Mouse (Mus musculus): ENCODE data around the gene E2f2.

Gene E2f2

DNA sequence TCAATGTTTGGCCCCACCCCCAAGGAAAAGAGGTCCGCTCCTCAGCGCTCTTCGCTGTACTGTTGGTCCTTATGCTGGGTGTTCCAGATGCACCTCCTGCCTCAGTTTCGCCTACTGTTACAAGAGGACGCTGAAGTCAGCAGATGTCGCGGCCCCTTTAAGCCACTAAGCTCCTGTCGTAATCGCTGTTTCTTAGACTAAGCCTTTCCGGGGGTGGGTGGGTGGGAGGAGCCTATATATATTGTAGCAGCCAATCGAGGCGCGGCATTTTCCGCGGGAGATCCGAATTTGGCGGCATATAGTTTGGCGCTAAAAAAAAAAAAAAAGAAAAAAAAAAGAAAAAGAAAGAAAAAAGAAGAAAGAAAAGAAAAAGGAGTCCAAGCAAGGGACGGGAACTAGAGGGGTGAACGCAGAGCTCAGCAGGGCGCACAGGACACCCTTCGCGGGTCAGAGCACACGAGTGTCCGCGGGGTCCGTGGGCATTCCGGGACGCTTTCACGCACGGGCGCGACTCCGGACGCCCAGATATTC lies at the start of gene E2f2:
Gene E2f2 (plus strand): TSS at position 384 of the 531 bp plus-strand sequence.
- DNase-seq: peak; percentile 89

DNA sequence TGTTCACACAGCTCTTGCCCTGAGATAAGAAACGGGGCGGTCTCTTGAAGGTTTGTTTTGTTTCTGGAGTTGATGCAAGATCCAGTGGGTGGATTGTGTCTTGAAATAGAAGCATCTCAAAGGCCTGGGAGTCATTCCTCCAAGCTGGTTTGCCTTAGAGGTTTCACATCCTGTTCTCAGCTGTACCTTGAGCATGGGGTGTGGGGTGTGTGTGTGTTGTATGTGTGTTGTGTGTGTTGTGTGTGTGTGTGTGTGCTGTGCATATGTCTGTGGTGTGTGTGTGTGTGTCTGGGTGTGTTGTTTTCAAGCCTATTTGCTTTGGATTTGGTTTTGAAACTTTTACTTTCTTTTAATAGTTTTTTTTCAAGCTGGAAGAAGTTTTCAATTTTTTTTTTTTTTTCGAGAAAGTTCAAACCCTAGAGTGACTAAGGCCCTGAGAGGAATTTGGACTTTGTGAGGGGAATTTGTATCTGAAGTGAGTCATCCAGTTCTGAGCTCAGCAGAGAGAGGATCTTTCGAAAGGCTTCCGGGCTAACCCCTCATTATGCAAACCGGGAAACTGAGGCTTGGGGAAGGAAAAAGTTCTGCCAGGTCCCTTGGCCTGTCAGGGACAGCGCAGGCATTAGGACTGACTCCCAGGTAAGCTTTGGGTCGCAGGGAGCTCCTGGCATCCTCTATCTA lies 48.9 kb upstream of the E2f2 start:
- DNase-seq: no peak

GRCm38 (mm10) chr4:136123792-136124161 lies 48.4 kb upstream of the E2f2 start:
- DNase-seq: no peak

DNA sequence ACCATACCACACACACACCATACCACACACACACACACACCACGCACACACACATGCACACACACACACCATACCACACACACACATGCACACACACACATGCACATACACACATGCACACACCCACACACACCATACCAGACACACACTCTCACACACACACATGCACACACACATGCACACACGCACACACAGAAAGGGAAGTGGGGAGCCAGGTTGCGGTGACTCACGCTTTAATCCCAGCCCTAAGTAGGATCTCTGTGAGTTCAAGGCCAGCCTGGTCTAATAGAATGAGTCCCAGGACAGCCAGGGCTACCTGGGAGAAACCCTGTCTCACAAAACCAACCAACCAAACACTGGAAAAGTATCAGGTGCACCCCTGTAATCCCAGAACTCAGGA lies 47.6 kb upstream of the E2f2 start:
- DNase-seq: no peak

DNA sequence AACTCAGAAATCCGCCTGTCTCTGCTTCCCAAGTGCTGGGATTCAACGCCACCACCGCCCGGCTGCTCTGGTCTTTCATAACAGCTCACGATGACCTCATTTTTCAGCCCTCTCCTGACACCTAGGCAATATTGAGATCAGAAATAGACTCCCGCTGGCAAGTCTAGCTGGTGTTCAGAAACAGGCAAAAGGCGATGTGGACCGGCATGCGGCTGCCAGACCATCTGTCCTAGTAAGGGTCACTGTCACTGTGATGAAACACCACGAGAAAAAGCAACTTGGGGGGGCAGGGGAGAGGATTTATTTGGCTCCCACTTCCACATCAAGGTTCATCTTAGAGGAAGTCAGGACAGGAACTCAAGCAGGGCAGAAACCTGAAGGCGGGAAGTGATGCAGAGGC lies 46.7 kb upstream of the E2f2 start:
- DNase-seq: no peak

DNA sequence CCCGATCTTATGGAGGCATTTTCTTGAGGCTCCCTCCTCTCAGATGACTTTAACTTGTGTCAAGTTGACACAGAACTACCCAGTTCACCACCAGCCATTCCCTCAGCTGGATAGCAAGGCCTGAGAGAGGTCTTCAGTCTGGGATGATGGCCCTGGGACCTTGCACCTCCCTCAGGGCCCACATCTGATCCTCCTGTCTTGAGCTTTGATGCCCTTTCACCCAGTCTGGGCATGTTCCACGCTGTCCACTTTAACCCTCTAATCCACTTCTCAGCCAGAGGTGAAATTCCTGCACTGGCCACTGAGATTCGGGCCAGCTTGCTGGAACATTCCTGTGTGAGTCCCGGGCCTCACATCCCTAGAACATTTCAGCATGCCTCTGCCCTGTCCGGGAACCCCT lies 46.2 kb upstream of the E2f2 start:
- DNase-seq: no peak

- DNase-seq: no peak
Observed at GRCm38 (mm10) chr4:136127670-136128069, 44.5 kb upstream of the E2f2 start.

DNA sequence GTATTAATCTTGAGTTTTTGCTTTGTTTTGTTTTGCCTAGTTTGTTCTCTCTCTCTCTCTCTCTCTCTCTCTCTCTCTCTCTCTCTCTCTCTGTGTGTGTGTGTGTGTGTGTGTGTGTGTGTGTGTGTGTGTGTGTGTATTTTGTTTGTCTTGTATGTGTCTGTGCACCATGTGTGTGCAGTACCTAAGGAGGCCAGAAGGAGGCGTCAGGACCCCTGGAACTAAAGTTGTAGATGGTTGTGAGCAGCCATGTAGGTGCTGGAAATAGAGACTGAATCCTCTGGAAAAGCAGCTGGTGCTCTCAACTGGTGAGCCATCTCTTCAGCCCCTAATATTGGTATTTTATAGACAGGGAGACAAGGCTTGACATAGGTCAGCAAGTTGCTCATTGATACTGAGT lies 42.4 kb upstream of the E2f2 start:
- DNase-seq: no peak

GRCm38 (mm10) chr4:136133801-136134200 lies 38.4 kb upstream of the E2f2 start:
- no peak for DNase-seq

- DNase-seq: no peak
Observed at GRCm38 (mm10) chr4:136134418-136134977, 37.7 kb upstream of the E2f2 start.

DNA sequence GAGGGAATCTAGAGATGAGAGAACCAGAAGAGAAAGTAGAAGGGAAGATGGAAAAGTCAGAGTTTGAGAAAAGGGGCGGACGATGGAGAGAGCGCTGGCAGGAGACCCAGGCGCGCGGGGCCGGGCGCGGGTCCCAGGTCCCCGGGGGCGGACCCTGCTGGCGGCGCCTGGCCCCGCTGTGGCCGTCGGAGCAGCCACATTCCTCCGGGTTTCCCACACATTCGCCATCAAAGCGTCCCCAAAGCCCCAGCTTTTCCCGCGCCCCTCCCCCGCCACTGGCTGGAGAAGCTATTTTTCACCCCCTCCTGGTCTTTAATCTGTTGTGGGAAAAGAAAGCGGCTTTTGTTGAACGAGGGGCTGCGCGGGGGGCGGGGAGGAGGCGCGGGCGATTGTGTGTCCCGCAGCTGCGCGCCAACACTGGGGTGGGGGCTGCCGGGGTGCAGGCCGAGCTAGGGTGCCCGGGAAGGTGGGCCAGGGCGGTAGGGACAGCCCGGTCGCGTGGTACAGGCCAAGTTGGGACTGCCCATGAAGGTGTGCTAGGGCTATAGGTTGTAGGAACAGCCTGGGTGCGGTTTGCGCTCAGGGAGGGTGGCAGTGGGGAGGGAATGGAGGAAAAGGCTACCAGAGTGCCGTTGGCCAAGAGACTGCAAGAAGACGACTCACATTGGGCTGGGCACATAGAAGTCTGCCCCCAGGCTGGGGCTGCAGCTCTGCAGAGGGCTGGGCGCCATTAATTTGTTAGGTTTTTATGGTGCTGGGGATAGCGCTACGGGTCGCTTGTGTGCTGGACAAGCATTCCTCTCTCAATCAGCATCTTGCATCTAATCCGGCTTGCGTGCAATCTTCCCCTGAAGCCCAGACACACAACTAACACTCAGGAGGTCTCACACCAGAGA lies 37.0 kb upstream of the E2f2 start:
- peak; percentile 60 for DNase-seq

- DNase-seq: no peak
Observed at GRCm38 (mm10) chr4:136135874-136136728, 36.1 kb upstream of the E2f2 start.

- DNase-seq: no peak
Observed at GRCm38 (mm10) chr4:136139326-136140110, 32.7 kb upstream of the E2f2 start.

- peak; percentile 72 for DNase-seq
Observed at GRCm38 (mm10) chr4:136140327-136141250, 31.6 kb upstream of the E2f2 start.

DNA sequence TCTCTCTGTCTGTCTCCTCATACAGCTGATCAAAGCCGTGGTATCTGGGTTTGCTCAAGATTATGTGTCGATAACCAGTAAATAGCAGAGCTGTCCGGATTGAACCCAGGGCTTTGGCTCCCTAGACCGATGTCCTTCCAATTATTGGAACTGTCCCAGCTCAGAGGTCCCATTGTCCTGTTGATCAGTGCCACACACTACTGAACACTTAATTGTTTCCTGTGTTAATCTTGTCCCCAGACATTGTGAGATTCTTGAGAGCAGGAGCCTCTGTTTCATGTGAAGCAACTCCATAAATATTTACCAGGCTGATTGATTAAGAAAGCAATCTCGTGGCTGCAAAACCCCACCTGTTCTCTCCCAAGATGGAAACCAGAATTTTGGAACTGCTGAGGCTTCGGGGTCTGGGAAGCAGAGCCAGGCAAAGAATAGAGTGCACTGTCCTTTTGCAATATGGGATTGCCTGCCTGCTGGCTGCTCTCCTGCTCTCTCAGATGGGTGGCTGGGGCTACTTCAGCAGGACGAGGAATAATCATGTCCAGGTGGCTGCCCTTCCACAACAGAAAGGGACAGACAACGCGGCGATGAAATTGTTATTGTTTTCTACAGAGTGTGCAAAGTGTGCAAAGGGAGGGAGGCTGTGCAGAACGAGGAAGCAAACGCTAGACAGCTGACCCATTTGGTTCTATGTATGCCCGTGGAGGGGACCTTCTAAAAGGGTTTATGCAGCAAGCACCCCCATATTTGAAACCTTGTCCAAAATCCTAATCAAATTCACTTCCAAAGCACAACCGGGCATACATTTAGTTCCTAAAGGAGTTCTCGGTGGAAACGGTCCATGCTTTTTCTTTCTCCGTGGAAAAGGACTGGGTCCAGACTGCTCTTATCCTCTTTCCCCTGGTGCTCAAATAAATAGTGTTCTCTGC lies 29.7 kb upstream of the E2f2 start:
- DNase-seq: no peak

GRCm38 (mm10) chr4:136143193-136143976 lies 28.8 kb upstream of the E2f2 start, which contains the start of gene Id3:
TSS of gene Id3 (plus strand) at chr4:136143497.
- peak; percentile 93 for DNase-seq

GRCm38 (mm10) chr4:136144126-136144926 lies 27.9 kb upstream of the E2f2 start:
- DNase-seq: peak; percentile 87

- peak; percentile 53 for DNase-seq
Observed at GRCm38 (mm10) chr4:136144927-136145292, 27.3 kb upstream of the E2f2 start.

Measured in thymus, postnatal 4 days (tissue).